Mouse (Mus musculus): ENCODE results near the gene Tsr2. TPM values are rescaled to one million over a fixed set of nuclear protein-coding genes. Genes with fewer than 3 reads are reported as not detected.

Tsr2 gene
- polyA plus RNA-seq (2016; fragmentation: Nextera tagmentation; extraction: Ambion mirVana): 59.1 and 68.9 TPM in 2 replicates

GRCm38 (mm10) chrX:151096171-151097058 lies at the start of gene Tsr2:
Gene Tsr2, minus strand, starts transcription at chrX:151096543.
- Histone ChIP-seq H3K27me3 (ENCODE audit: low read depth, poor library complexity, severe bottlenecking) (peaks cover 46% of the 10 kb centered on the region), H3K9me3 (replicated peaks) (no peaks in the 10 kb centered on the region), H3K4me3 (peak within 1 kb of the TSS; percentile 69), H3K36me3 (peaks cover 8% of the 10 kb centered on the region), H3K4me1 (no peaks in the 10 kb centered on the region), H3K27ac (peak within 1 kb of the TSS; percentile 84)
- 24% methylated on average over 35 of the region's 35 CpGs for WGBS
- peak; percentile 69 for DNase-seq (ENCODE audit: low spot score)

GRCm38 (mm10) chrX:151132785-151133184 lies 36.4 kb upstream of the Tsr2 start:
- H3K27ac ChIP-seq: no peak overlapping the region
- 21% methylated on average over 10 of the region's 10 CpGs for WGBS
- no peaks in the 10 kb centered on the region for H3K4me1 ChIP-seq
- H3K4me3 ChIP-seq: no peak overlapping the region
- H3K9me3 ChIP-seq (replicated peaks): no peaks in the 10 kb centered on the region
- no peaks in the 10 kb centered on the region for H3K36me3 ChIP-seq
- peaks cover 26% of the 10 kb centered on the region; the same call in 1 of the 2 replicates for H3K27me3 ChIP-seq (ENCODE audit: low read depth, poor library complexity, severe bottlenecking)
- DNase-seq (ENCODE audit: low spot score): no peak

- peaks cover 22% of the 10 kb centered on the region; the same call in 1 of the 2 replicates for H3K27me3 ChIP-seq (ENCODE audit: low read depth, poor library complexity, severe bottlenecking)
- no peak overlapping the region for H3K27ac ChIP-seq
- no peaks in the 10 kb centered on the region for H3K9me3 ChIP-seq (replicated peaks)
- DNase-seq (ENCODE audit: low spot score): no peak
- H3K4me1 ChIP-seq: no peaks in the 10 kb centered on the region
- WGBS: 81% methylated on average over 3 of the region's 3 CpGs
- no peaks in the 10 kb centered on the region for H3K36me3 ChIP-seq
- H3K4me3 ChIP-seq: no peak overlapping the region
Observed at GRCm38 (mm10) chrX:151130493-151130892, 34.1 kb upstream of the Tsr2 start.

- Histone ChIP-seq H3K9me3 (replicated peaks) (no peaks in the 10 kb centered on the region), H3K27ac (no peak overlapping the region), H3K27me3 (ENCODE audit: low read depth, poor library complexity, severe bottlenecking) (peaks cover 30% of the 10 kb centered on the region; the same call in 1 of the 2 replicates), H3K4me3 (no peak overlapping the region), H3K36me3 (no peaks in the 10 kb centered on the region), H3K4me1 (no peaks in the 10 kb centered on the region)
- DNase-seq (ENCODE audit: low spot score): no peak
- WGBS: 75% methylated on average over 2 of the region's 2 CpGs
Observed at GRCm38 (mm10) chrX:151123933-151124332, 27.6 kb upstream of the Tsr2 start.

GRCm38 (mm10) chrX:151117432-151117831 lies 21.1 kb upstream of the Tsr2 start:
- H3K9me3 ChIP-seq (replicated peaks): no peaks in the 10 kb centered on the region
- no peaks in the 10 kb centered on the region for H3K36me3 ChIP-seq
- H3K4me1 ChIP-seq: no peaks in the 10 kb centered on the region
- H3K4me3 ChIP-seq: no peak overlapping the region
- WGBS: 15% methylated on average over 2 of the region's 2 CpGs
- H3K27ac ChIP-seq: no peak overlapping the region
- peaks cover 35% of the 10 kb centered on the region; the same call in 1 of the 2 replicates for H3K27me3 ChIP-seq (ENCODE audit: low read depth, poor library complexity, severe bottlenecking)
- no peak for DNase-seq (ENCODE audit: low spot score)

GRCm38 (mm10) chrX:151116795-151117194 lies 20.5 kb upstream of the Tsr2 start:
- Histone ChIP-seq H3K27me3 (ENCODE audit: low read depth, poor library complexity, severe bottlenecking) (peaks cover 36% of the 10 kb centered on the region; the same call in 1 of the 2 replicates), H3K36me3 (no peaks in the 10 kb centered on the region), H3K4me1 (no peaks in the 10 kb centered on the region), H3K9me3 (replicated peaks) (no peaks in the 10 kb centered on the region), H3K4me3 (no peak overlapping the region), H3K27ac (no peak overlapping the region)
- no peak for DNase-seq (ENCODE audit: low spot score)
- WGBS: 7% methylated on average over 7 of the region's 7 CpGs

GRCm38 (mm10) chrX:151107301-151108067 lies 11.1 kb upstream of the Tsr2 start:
- Histone ChIP-seq H3K4me3 (no peak overlapping the region), H3K4me1 (no peaks in the 10 kb centered on the region), H3K36me3 (no peaks in the 10 kb centered on the region), H3K27ac (no peak overlapping the region), H3K9me3 (replicated peaks) (no peaks in the 10 kb centered on the region), H3K27me3 (ENCODE audit: low read depth, poor library complexity, severe bottlenecking) (peaks cover 52% of the 10 kb centered on the region)
- DNase-seq (ENCODE audit: low spot score): no peak
- WGBS: 75% methylated on average over 7 of the region's 7 CpGs

- Histone ChIP-seq H3K36me3 (peaks cover 93% of the 10 kb centered on the region), H3K27me3 (ENCODE audit: low read depth, poor library complexity, severe bottlenecking) (peaks cover 89% of the 10 kb centered on the region)
- WGBS: 81% methylated on average over 1 of the region's 1 CpGs
Observed at GRCm38 (mm10) chrX:151087418-151087817, 8.9 kb downstream of the Tsr2 start.

GRCm38 (mm10) chrX:151085599-151085998 lies 10.7 kb downstream of the Tsr2 start:
- no peak overlapping the region for H3K4me3 ChIP-seq
- no peaks in the 10 kb centered on the region for H3K4me1 ChIP-seq
- H3K9me3 ChIP-seq (replicated peaks): no peaks in the 10 kb centered on the region
- DNase-seq (ENCODE audit: low spot score): no peak
- peaks cover 85% of the 10 kb centered on the region for H3K27me3 ChIP-seq (ENCODE audit: low read depth, poor library complexity, severe bottlenecking)
- H3K36me3 ChIP-seq: peaks cover 93% of the 10 kb centered on the region
- H3K27ac ChIP-seq: no peak overlapping the region
- WGBS: 96% methylated on average over 2 of the region's 2 CpGs

More at GRCm38 (mm10) chrX:151087418-151087817, 8.9 kb downstream of the Tsr2 start:
- DNase-seq (ENCODE audit: low spot score): no peak
- H3K4me3 ChIP-seq: no peak overlapping the region
- no peak overlapping the region for H3K27ac ChIP-seq
- no peaks in the 10 kb centered on the region for H3K9me3 ChIP-seq (replicated peaks)
- H3K4me1 ChIP-seq: no peaks in the 10 kb centered on the region

GRCm38 (mm10) chrX:151076941-151077485 lies 19.3 kb downstream of the Tsr2 start:
- H3K36me3 ChIP-seq: peaks cover 89% of the 10 kb centered on the region

GRCm38 (mm10) chrX:151076007-151076406 lies 20.3 kb downstream of the Tsr2 start:
- Histone ChIP-seq H3K36me3 (peaks cover 89% of the 10 kb centered on the region), H3K27me3 (ENCODE audit: low read depth, poor library complexity, severe bottlenecking) (peaks cover 77% of the 10 kb centered on the region), H3K27ac (no peak overlapping the region), H3K4me1 (no peaks in the 10 kb centered on the region), H3K9me3 (replicated peaks) (no peaks in the 10 kb centered on the region), H3K4me3 (no peak overlapping the region)
- no peak for DNase-seq (ENCODE audit: low spot score)
- 93% methylated on average over 5 of the region's 5 CpGs for WGBS

More at GRCm38 (mm10) chrX:151076941-151077485, 19.3 kb downstream of the Tsr2 start:
- no peak for DNase-seq (ENCODE audit: low spot score)
- no peak overlapping the region for H3K27ac ChIP-seq
- no peak overlapping the region for H3K4me3 ChIP-seq
- WGBS: 84% methylated on average over 4 of the region's 4 CpGs
- no peaks in the 10 kb centered on the region for H3K9me3 ChIP-seq (replicated peaks)
- no peaks in the 10 kb centered on the region for H3K4me1 ChIP-seq
- peaks cover 77% of the 10 kb centered on the region for H3K27me3 ChIP-seq (ENCODE audit: low read depth, poor library complexity, severe bottlenecking)

GRCm38 (mm10) chrX:151067876-151068275 lies 28.5 kb downstream of the Tsr2 start:
- peaks cover 73% of the 10 kb centered on the region for H3K27me3 ChIP-seq (ENCODE audit: low read depth, poor library complexity, severe bottlenecking)
- H3K27ac ChIP-seq: no peak overlapping the region
- no peak for DNase-seq (ENCODE audit: low spot score)
- 93% methylated on average over 5 of the region's 5 CpGs for WGBS
- no peak overlapping the region for H3K4me3 ChIP-seq
- H3K4me1 ChIP-seq: no peaks in the 10 kb centered on the region
- H3K9me3 ChIP-seq (replicated peaks): no peaks in the 10 kb centered on the region
- H3K36me3 ChIP-seq: peaks cover 72% of the 10 kb centered on the region
